Mouse (Mus musculus): Measurements from ENCODE around the gene Tomm6.

Tomm6 gene

GRCm38 (mm10) chr17:47648966-47649365 is 39.2 kb downstream of the Tomm6 start:
- no peak for DNase-seq

DNA sequence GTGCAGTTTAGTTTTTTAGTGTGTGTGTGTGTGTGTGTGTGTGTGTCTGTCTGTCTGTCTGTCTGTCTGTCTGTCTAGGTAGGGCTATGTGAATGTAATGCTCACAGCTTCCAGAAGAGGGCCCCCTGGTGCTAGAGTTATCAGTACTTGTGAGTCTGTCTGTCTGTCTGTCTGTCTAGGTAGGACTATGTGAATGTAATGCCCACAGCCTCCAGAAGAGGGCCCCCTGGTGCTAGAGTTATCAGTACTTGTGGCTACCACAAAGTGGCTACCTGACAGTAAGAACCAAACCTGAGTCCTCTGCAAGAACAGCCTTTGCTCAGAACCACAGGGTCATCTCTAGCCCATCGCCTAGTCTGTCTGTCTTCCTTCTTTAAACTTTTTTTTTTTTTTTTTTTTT is 41.5 kb downstream of the Tomm6 start:
- peak in 1 of 2 experiments; percentile 48 for DNase-seq

DNA sequence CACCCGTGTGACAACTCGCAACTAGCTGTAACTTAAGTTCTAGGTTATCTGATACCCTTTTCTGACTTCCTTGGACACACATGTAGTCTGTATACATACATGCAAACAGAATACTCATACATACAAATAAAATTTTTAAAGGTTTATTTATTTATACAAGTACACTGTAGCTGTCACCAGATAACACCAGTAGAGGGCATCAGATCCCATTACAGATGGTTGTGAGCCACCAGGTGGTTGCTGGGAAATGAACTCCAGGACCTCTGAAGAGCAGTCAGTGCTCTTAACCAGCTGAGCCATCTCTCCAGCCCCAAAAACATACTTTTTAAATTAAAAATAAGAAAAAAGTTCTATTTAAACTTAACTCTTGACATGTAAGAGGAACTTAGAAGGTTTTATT is 45.2 kb downstream of the Tomm6 start:
- no peak for DNase-seq

All from spleen, adult 18-20 months (tissue).